Mouse (Mus musculus) liver, embryonic 14.5 days (tissue): ENCODE measurements around the gene Pex19.
A peak's percentile ranks its signal among the peaks of the same experiment; 100 is the strongest.

ENCODE experiments used
- CTCF ChIP-seq: IDR thresholded peaks from 2 replicates; pipeline ENCODE4 v1.5.1; 2016; ENCODE audit warnings: antibody characterized with exemption, low read depth, control low read depth
- EP300 ChIP-seq: IDR thresholded peaks from 2 replicates; pipeline ENCODE4 v1.6.1; 2016; ENCODE audit warnings: antibody characterized with exemption, low read depth

DNA sequence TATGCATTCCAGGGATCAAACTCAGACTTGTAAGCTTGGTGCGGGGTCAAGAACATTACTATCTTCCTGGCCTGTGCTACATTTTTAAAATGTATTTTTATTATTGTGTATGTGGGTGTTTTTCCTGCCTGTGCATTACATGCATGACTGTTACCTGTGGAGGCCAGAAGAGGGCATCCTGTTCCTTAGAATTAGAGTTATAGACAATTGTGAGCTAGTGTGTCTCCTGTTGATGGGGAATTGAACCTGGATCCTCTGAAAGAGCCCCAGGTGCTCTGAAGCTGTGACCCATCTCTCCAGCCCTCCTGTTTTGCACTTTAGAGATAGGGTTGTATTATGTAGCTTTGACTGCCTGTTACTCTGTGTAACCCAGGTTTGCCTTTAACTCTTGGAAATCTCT is 35.5 kb downstream of the Pex19 start:
- TF ChIP-seq EP300 (no peak), CTCF (peak; percentile 49; the same call in 1 of the 2 replicates)
